In genomic region chr12:79842319-79842718, GRCm38 (mm10) we compare ENCODE assay signal across 7 mouse cellular contexts.
DNase-seq lines count a peak whose midpoint lies in the region; ATAC-seq and TF ChIP-seq lines count a peak whose summit lies in the region.

No protein-coding gene starts in this region.

- H3K27me3 ChIP-seq in megakaryocyte, embryonic 14.5 days (replicated peaks): peaks cover 7% of the 10 kb centered on the region
- no peaks in the 10 kb centered on the region for H3K27me3 ChIP-seq in forebrain, embryonic 14.5 days (replicated peaks; ENCODE audit: control insufficient read depth, insufficient read depth, low read length)
- H3K27me3 ChIP-seq in kidney, postnatal 0 days (ENCODE audit: insufficient read depth, low read length): no peaks in the 10 kb centered on the region
- no peaks in the 10 kb centered on the region for H3K27me3 ChIP-seq in neural tube, embryonic 14.5 days (ENCODE audit: control insufficient read depth, insufficient read depth, low read length)

- H3K4me3 ChIP-seq in megakaryocyte, embryonic 14.5 days (replicated peaks): peak overlapping the region; percentile 39
- no peak overlapping the region for H3K4me3 ChIP-seq in forebrain, embryonic 14.5 days (ENCODE audit: low read depth, low read length)
- no peak overlapping the region for H3K4me3 ChIP-seq in kidney, postnatal 0 days (replicated peaks; ENCODE audit: low read depth, low read length)
- H3K4me3 ChIP-seq in neural tube, embryonic 14.5 days (ENCODE audit: low read depth, low read length): no peak overlapping the region

- no peaks in the 10 kb centered on the region for H3K36me3 ChIP-seq in megakaryocyte, embryonic 14.5 days (replicated peaks; ENCODE audit: low read length)
- H3K36me3 ChIP-seq in forebrain, embryonic 14.5 days (ENCODE audit: control insufficient read depth, insufficient read depth, low read length): no peaks in the 10 kb centered on the region
- no peaks in the 10 kb centered on the region for H3K36me3 ChIP-seq in kidney, postnatal 0 days (ENCODE audit: insufficient read depth, low read length)
- H3K36me3 ChIP-seq in neural tube, embryonic 14.5 days (ENCODE audit: control insufficient read depth, insufficient read depth, low read length): no peaks in the 10 kb centered on the region

- TF ChIP-seq CTCF in kidney, postnatal 0 days (IDR thresholded peaks at IDR 0.05; ENCODE audit: low read depth): no peak

- ATAC-seq in megakaryocyte, adult 5-6 weeks (ENCODE audit: poor library complexity, severe bottlenecking): no peak
- no peak; the same call in 1 of the 2 replicates for ATAC-seq in forebrain, embryonic 14.5 days
- ATAC-seq in kidney, postnatal 0 days (replicated peaks; ENCODE audit: low FRiP score, low read depth): no peak
- ATAC-seq in neural tube, embryonic 14.5 days (ENCODE audit: low read depth): no peak

- DNase-seq in forebrain, embryonic 14.5 days (ENCODE audit: low spot score): peak; percentile 48
- DNase-seq in kidney, postnatal 0 days (ENCODE audit: low spot score): peak; percentile 81
- DNase-seq in cerebellum, postnatal 14 days: no peak
- no peak for DNase-seq in urinary bladder, postnatal 25 days (ENCODE audit: low spot score)

- H3K4me1 ChIP-seq in megakaryocyte, embryonic 14.5 days: peaks cover 74% of the 10 kb centered on the region
- H3K4me1 ChIP-seq in forebrain, embryonic 14.5 days (ENCODE audit: control insufficient read depth, insufficient read depth, low read length): peaks cover 52% of the 10 kb centered on the region
- peaks cover 37% of the 10 kb centered on the region for H3K4me1 ChIP-seq in kidney, postnatal 0 days (replicated peaks; ENCODE audit: insufficient read depth, low read length)
- peaks cover 19% of the 10 kb centered on the region for H3K4me1 ChIP-seq in neural tube, embryonic 14.5 days (ENCODE audit: control insufficient read depth, insufficient read depth, low read length)

- 25% methylated on average over 7 of the region's 7 CpGs for WGBS in forebrain, embryonic 14.5 days
- 14% methylated on average over 7 of the region's 7 CpGs for WGBS in kidney, postnatal 0 days
- 45% methylated on average over 7 of the region's 7 CpGs for WGBS in neural tube, embryonic 14.5 days

- H3K9ac ChIP-seq in forebrain, embryonic 14.5 days (ENCODE audit: low read length): no peak overlapping the region
- no peak overlapping the region for H3K9ac ChIP-seq in kidney, postnatal 0 days (ENCODE audit: low read depth, low read length)
- H3K9ac ChIP-seq in neural tube, embryonic 14.5 days (replicated peaks; ENCODE audit: low read depth, low read length): 0 out of 2 replicates have a peak overlapping the region, but pooled peaks have one; percentile 21

- no peak overlapping the region for H3K4me2 ChIP-seq in forebrain, embryonic 14.5 days (ENCODE audit: low read length)
- no peak overlapping the region for H3K4me2 ChIP-seq in kidney, postnatal 0 days (ENCODE audit: low read length)
- no peak overlapping the region for H3K4me2 ChIP-seq in neural tube, embryonic 14.5 days (ENCODE audit: low read depth, low read length)

- H3K9me3 ChIP-seq in megakaryocyte, embryonic 14.5 days: no peaks in the 10 kb centered on the region
- no peaks in the 10 kb centered on the region for H3K9me3 ChIP-seq in forebrain, embryonic 14.5 days (replicated peaks; ENCODE audit: control insufficient read depth, low read length)
- no peaks in the 10 kb centered on the region for H3K9me3 ChIP-seq in kidney, postnatal 0 days (replicated peaks; ENCODE audit: low read length)
- H3K9me3 ChIP-seq in neural tube, embryonic 14.5 days (ENCODE audit: control insufficient read depth, low read length): no peaks in the 10 kb centered on the region

- peak overlapping the region; percentile 41; the same call in 1 of the 2 replicates for H3K27ac ChIP-seq in forebrain, embryonic 14.5 days (ENCODE audit: low read depth, low read length)
- peak overlapping the region; percentile 58 for H3K27ac ChIP-seq in kidney, postnatal 0 days
- 0 out of 2 replicates have a peak overlapping the region, but pooled peaks have one; percentile 44 for H3K27ac ChIP-seq in neural tube, embryonic 14.5 days (ENCODE audit: low read depth, low read length)

Comparison
In these comparisons a context has a peak if more than half of its experiments do, and no peak if none do; other contexts are left out.
1. DNase-seq: peak in forebrain, embryonic 14.5 days (single experiment) and kidney, postnatal 0 days (single experiment); none in cerebellum, postnatal 14 days (0 of 2) and urinary bladder, postnatal 25 days (single experiment).
2. Peak in every context shown above with its lines, with median percentiles within 50 percentile points of each other: H3K27ac ChIP-seq.